Mouse (Mus musculus) testis, adult 2 months (tissue): ENCODE measurements around the gene Nodal.

Source experiments
- CTCF ChIP-seq: fragments of 200-500 bp; IDR thresholded peaks from 2 replicates; pipeline ENCODE4 v1.5.1; 2012; ENCODE audit warnings: low read depth, mild to moderate bottlenecking, inconsistent platforms, low read length, moderate library complexity; ENCODE audit not compliant: control insufficient read depth, insufficient read depth, insufficient replicate concordance
- POLR2A ChIP-seq: fragments of 200-500 bp; IDR thresholded peaks from 2 replicates; pipeline ENCODE4 v1.6.1; 2012; ENCODE audit warnings: low read depth, mild to moderate bottlenecking, inconsistent platforms, low read length, moderate library complexity; ENCODE audit not compliant: control insufficient read depth

DNA sequence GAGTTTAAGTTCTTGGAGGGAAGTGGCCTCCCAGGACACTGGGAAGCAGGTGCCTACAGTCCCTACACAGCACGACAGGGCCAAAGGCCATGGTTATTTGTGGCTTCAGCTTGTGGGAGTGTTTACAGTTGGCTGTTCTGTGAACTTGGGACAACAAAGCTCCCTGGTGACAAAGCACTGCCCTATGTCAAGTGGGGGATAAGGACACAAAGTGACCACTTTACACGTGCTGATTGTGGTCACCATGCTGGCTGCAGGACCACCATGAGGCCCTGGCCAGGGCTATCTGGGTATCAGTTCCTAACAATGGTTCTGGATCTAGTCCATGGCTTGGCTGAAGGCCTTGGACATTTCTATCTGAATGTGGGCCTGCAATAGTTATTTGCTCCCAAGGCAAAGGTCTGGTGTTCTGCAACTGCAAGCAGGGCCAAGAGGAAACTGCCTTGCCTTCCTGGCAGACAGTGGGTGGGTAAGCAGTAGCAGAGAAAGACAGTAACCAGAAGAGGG is 8.5 kb downstream of the Nodal start:
- TF ChIP-seq POLR2A: no peak
- TF ChIP-seq CTCF: no peak
